Mouse (Mus musculus): ENCODE results near the gene Itpkb.

- no peak for TF ChIP-seq CTCF (IDR thresholded peaks at IDR 0.05; ENCODE audit: insufficient read depth, low read length)
- TF ChIP-seq POLR2A (IDR thresholded peaks at IDR 0.05; ENCODE audit: borderline replicate concordance, extremely low read depth, low read depth, low read length), result no peak
Measured at GRCm38 (mm10) chr1:180364720-180365119, 34.4 kb downstream of the Itpkb start.

Data from lung, adult 2 months (tissue).